Mouse (Mus musculus): Measurements from ENCODE around the gene Zbtb4.
"Not testable (repeated sequence)": the region's sequence is repeated elsewhere in the genome, so short reads cannot be mapped to it uniquely, and the experiment has no call there.

The Zbtb4 gene

GRCm38 (mm10) chr11:69765221-69766125, at the start of gene Zbtb4:
Zbtb4 (plus strand) TSS chr11:69765912.
- DNase-seq (ENCODE audit: low read depth, low spot score), result no peak

DNA sequence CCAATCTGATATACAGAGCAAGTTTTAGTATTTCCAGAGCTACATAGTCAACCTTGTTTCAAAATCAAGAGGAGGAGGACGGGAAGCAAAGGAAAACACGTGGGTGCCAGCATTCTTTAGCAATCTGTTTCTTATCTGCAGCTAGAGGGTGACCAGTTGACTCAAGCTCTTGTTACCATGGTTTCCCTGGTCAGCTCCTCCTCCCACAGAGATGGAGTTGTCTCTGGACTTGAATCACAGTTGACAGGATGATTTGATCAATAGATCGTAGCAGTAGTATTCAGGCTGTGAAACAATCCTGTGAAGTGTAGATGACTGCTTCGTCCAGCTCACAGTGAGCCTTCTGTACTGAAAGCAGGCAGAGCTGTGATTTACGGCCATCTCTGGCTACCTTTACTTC, 49.8 kb upstream of the Zbtb4 start:
- DNase-seq (ENCODE audit: low read depth, low spot score), result no peak

- DNase-seq (ENCODE audit: low read depth, low spot score), result no peak
Observed at GRCm38 (mm10) chr11:69716953-69717352, 48.8 kb upstream of the Zbtb4 start.

GRCm38 (mm10) chr11:69718661-69719060, 47.1 kb upstream of the Zbtb4 start:
- DNase-seq (ENCODE audit: low read depth, low spot score), result no peak

DNA sequence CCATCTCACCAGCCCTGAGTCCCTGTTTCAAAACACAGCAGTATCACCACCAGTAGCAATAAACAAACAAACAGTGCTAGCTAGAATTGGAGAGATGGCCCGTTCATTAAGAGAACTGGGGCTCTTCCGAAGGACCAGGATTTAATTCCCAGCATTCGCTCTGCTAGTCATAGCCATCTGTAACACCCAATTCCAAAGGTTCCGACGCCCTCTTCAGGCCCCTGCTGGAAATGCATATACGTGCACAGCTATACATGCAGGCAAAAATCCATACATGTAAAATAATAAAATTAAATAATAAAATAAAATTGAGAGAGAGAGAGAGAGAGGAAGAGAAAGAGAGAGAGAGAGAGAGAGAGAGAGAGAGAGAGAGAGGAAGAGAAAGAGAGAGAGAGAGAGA, 46.3 kb upstream of the Zbtb4 start:
- DNase-seq (ENCODE audit: low read depth, low spot score), result no peak

DNA sequence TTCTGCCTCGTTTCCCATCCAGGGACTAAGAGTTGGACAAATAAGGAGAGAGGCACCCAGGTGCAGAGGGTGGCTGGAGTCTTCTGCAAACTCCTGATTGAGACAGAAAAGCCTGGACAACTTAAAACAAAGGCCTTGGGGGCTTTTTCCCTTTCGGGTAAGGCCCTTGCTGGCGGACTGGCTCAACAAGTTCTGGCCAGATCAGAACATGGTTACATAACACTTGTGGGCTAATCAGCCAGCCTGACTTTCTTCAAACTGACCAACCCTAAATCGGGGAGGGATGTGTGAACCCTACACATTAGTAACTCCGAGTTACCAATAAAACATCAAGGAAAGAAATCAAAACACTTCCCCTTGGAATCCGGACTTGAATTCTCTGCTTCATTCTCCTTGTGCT, 44.9 kb upstream of the Zbtb4 start:
- DNase-seq (ENCODE audit: low read depth, low spot score), result no peak

DNA sequence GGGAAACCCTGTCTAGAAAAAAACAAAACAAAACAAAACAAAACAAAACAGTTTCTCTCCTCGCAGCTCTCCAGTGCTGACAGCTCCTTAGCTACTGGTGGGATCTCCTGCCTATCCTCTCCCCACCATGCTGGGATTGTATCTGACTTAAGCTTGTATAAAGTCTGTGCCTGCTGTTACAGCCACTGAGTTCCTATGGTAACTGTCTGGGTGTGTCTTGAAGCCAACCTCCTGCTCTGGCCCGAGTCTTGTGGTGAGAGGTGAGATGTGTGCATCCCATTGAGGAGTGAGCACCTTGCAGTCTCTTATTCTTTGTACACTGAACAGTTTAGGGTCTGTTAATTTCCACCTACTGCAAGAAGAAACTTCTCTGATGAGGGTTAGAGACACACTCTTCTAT, 42.6 kb upstream of the Zbtb4 start:
- no peak for DNase-seq (ENCODE audit: low read depth, low spot score)

GRCm38 (mm10) chr11:69725951-69726350, 39.8 kb upstream of the Zbtb4 start:
- DNase-seq (ENCODE audit: low read depth, low spot score), result no peak

DNA sequence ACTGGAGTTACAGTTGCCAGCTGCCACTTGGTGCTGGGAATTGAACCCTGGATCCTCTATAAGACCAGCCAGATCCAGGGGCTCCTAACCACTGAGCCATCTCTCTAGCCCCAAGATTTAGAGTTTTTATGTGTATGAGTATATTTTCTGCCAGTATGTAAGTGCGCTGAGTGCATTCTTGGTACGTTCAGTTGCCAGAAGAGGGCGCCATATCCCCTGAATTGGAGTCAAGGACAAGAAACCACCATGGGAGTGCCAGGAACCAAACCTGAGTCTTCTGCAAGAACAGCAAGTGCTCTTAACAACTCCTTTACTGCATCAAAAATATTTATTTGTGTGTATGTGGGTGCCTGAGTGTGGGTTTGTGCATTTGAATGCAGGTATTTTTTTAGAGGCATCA, 36.6 kb upstream of the Zbtb4 start:
- peak; percentile 86 for DNase-seq (ENCODE audit: low read depth, low spot score)

DNA sequence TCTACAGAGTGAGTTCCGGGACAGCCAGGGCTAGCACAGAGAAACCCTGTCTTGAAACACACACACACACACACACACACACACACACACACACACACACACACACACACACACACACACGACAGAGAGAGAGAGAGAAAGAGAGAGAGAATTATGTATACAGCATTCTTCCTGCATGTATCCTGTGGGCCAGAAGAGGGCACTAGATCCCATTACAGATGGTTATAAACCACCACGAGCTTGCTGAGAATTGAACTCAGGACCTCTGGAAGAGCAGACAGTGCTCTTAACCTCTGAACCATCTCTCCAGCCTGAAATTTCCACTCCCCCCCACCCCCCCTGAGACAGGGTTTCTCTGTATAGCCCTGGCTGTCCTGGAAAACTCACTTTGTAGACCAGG, 34.3 kb upstream of the Zbtb4 start:
- not testable (repeated sequence) for DNase-seq (ENCODE audit: low read depth, low spot score)

DNA sequence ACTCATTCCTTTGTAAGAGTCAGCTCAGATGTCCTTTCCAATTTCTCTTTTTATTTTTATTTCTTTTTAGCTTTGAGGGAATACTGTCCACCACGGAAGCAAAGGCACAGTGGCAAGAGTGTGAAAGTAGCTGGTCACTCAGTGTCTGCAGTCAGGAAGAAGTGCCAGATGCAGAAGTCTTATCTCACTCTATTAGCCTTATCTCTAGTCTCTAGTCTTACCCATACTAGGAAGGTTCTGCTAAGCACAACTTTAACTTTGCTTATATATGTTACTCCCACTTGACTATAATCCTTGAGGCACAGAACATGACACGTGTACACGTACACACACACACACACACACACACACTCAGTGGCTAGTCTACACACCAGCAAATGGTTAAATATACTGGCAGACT, 14.1 kb upstream of the Zbtb4 start:
- no peak for DNase-seq (ENCODE audit: low read depth, low spot score)

DNA sequence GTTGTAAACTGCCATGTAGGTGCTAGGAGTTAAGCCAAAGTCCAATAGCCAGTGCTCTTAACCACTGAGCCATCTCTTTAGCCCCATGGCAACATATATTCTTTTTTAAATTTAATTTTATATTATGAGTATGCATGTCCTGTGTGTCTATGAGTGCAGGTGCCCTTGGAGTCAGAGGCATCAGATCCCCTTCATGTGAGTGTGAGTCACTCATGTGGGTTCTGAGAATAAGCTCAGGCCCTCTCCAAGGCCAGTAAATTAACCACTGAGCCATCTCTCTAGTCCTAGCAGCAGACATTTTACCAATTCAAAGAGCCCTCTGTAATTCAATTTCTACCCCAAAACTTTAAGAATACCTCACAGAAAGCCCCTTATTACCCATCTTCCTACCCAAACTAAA, 13.0 kb upstream of the Zbtb4 start:
- no peak for DNase-seq (ENCODE audit: low read depth, low spot score)

- no peak for DNase-seq (ENCODE audit: low read depth, low spot score)
Observed at GRCm38 (mm10) chr11:69754233-69754632, 11.5 kb upstream of the Zbtb4 start.

DNA sequence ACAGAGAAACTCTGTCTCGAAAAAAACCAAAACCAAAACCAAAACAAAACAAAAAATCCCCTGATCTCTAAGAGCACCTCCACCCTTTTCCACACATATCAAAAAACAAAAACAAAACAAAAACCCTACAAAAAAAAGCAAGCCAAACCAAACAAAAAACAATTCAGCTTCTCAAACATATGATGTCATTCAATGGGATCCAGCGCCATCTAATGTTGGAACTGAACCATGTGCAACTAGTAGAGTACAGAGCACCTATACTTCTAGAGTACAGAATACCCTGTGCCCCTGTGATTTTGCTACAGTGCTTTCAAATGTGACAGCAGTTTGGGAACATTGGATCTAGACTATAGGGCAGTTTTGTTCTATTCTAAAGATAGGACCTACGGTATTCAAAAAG, 11.0 kb upstream of the Zbtb4 start:
- DNase-seq (ENCODE audit: low read depth, low spot score), result no peak

DNA sequence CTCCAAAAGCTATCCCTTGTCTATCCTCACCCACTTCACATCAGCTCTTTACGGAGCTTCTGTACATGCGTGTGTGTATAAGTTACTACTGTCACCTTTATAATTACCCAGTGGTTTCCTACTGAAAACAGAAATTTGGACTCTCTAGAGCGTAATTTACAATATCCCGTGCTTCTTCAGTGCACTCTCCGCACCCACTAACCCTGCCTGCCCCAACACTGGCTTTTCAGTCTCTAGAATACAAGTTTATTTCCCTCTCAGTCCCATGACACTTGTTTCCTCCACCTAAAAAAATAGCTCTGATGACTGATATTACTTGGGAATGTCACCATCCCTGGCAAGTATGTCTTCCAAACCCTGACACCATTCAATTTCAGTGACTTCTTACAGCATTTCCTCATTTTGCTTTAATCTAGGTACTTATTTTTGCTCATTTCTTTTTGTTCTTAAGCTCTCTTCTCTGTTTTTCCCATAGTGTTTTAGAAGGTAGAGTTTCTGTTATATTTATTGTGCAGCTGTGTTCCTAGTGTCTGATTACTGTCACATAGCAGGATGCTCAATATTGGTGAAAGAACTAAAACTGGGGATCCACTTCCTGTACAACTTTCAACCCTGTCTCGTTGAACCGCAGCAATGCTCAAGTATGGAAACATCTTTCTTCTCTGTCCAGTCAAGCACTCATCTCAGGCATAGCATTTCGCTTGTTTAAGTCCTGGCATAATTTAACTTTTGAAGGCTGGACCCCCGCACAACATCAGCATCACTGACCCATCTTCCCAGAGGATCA, 8.2 kb upstream of the Zbtb4 start:
- DNase-seq (ENCODE audit: low read depth, low spot score), result no peak

- peak; percentile 71 for DNase-seq (ENCODE audit: low read depth, low spot score)
Observed at GRCm38 (mm10) chr11:69758090-69758456, 7.6 kb upstream of the Zbtb4 start.

DNA sequence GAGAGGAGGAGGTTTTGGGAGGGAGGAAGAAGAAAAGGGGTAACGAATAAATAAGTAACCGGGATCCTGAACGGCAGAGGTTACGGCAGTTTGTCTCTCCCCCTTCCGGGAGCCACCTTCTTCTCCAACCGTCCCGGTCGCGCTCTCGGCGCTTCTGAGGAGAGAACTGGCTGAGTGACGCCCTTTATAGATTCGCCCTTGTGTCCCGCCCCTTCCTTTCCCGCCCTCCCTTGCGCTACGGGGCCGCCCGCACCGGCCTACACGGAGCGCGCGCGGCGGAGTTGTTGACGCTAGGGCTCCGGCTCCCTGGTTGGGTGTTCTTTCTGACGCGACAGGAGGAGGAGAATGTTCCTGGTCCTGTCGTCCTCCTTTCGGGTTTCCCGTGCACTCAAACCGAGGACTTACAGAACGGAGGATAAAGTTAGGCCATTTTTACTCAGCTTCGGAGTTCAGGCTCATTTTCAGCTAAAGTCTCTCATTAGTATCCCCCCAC, 7.2 kb upstream of the Zbtb4 start, which contains the start of gene Polr2a:
Gene Polr2a (minus strand): TSS at position 160 of the 493 bp plus-strand sequence.
- peak; percentile 98 for DNase-seq (ENCODE audit: low read depth, low spot score)

DNA sequence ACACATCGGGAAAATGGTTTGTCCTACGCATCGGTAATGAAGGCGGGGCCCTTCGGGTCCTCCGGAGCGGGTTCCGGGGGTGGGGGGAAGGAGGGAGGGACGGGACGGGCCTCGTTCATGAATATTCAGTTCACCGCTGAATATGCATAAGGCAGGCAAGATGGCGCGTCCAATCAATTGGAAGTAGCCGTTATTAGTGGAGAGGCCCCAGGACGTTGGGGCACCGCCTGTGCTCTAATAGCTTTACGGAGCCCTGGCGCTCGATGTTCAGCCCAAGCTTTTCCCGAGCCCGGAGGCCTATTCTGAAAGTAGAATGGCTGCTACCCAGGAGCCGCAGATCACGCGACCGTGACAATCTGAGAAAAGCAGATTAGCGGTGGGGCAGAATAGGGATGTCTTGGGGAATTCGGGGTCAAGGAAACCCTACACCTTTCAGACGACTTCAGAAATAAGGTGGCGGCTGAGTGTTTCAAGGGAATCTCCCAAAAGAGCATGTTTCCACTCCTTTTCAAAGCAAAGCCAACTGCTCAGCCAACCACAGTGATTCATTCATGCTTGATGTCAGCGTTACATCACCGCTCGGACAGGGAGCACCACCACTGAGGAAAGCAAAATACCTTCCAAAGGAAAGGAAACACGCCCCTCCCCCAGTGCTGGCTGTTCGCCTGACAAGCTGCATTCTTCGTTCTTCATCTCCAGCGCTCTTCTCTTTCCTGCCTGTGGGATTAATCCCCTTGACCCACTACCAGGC, 6.6 kb upstream of the Zbtb4 start:
- DNase-seq (ENCODE audit: low read depth, low spot score), result peak; percentile 91

DNA sequence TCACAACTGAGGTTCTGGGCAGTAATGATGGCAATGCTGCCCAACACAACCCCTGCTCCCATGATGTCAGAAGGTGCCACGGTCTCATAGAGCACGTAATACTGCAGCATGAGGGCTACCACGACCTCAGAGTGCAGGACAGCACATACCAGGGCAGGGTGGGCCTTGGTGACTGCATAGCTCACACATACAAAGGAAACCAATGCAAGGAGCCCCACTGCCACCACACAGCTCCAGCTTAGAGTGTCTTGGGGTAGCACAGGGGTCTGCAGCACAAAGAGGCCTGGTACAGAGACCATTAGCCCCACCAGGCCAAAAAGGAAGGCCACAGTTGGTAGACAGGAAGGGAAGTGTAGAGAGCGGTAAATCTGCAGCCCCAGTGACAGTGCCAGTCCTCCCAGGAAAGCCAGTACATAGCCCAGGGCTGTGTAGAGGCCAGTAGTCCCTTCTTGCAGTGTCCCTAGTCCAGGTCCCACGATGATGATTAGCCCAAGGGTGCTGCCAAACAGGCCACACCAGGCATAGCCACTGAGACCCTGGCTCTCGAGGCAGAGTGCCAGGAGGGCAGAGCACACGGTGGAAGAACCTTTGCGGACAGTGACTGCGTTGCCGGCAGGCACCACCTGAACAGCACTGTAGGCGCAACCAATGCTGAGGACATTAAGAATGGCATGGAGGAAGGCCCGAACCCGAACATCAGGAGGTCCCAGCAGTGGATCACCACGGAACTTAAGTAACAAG, 5.4 kb upstream of the Zbtb4 start:
- DNase-seq (ENCODE audit: low read depth, low spot score), result no peak

GRCm38 (mm10) chr11:69760901-69761200, 4.9 kb upstream of the Zbtb4 start:
- DNase-seq (ENCODE audit: low read depth, low spot score), result no peak

- DNase-seq (ENCODE audit: low read depth, low spot score), result no peak
Observed at GRCm38 (mm10) chr11:69761868-69762267, 3.8 kb upstream of the Zbtb4 start, which contains the start of gene Slc35g3. Slc35g3 (minus strand) TSS chr11:69761968.
